Mouse (Mus musculus) stomach, embryonic 16.5 days (tissue): ENCODE data around the gene Dapp1. TPM values are rescaled to one million over a fixed set of nuclear protein-coding genes. Genes with fewer than 3 reads are reported as not detected.

Source experiments
- ATAC-seq: fragments of 200-750 bp; cut with Nextera tagmentation; 2 replicates; pipeline ENCODE4 v1.8.0; 2017; ENCODE audit warnings: moderate number of reproducible peaks, moderate TSS enrichment; ENCODE audit not compliant: insufficient read depth, low FRiP score
- H3K27ac ChIP-seq: fragments of 300-500 bp; sonication (generic); 2 replicates; pipeline ENCODE4 v1.5.1; 2014; ENCODE audit warnings: low read length
- H3K27me3 ChIP-seq: fragments of 300-500 bp; sonication (generic); 2 replicates; pipeline ENCODE4 v1.6.1; 2014; ENCODE audit warnings: low read length, control low read depth, mixed read lengths; ENCODE audit not compliant: control insufficient read depth, insufficient read depth
- H3K36me3 ChIP-seq: fragments of 300-500 bp; sonication (generic); 2 replicates; pipeline ENCODE4 v1.6.1; 2014; ENCODE audit warnings: low read length; ENCODE audit not compliant: control insufficient read depth, insufficient read depth
- H3K4me1 ChIP-seq: fragments of 300-500 bp; sonication (generic); 2 replicates; pipeline ENCODE4 v1.6.1; 2014; ENCODE audit warnings: low read length, control low read depth, mixed read lengths; ENCODE audit not compliant: control insufficient read depth, insufficient read depth
- H3K4me2 ChIP-seq: fragments of 300-500 bp; sonication (generic); 2 replicates; pipeline ENCODE4 v1.6.1; 2014; ENCODE audit warnings: low read depth, low read length, mixed read lengths
- H3K4me3 ChIP-seq: fragments of 300-500 bp; sonication (generic); replicated peaks from 2 replicates; pipeline ENCODE4 v1.5.1; 2014; ENCODE audit warnings: mild to moderate bottlenecking, low read length
- H3K9ac ChIP-seq: fragments of 300-500 bp; sonication (generic); 2 replicates; pipeline ENCODE4 v1.6.1; 2014; ENCODE audit warnings: low read length
- H3K9me3 ChIP-seq: fragments of 300-500 bp; sonication (generic); replicated peaks from 2 replicates; pipeline ENCODE4 v1.6.1; 2016; ENCODE audit warnings: low read length, control low read depth; ENCODE audit not compliant: control insufficient read depth
- whole genome bisulfite sequencing: fragments of 180-500 bp; shearing (Covaris S2); extraction: QIAGEN DNeasy Blood & Tissue Kit; methylation state at CpG from one replicate; pipeline ENCODE4 v1.1.7; 2014; 5-methylcytosine and 5-hydroxymethylcytosine counted together
- polyA plus RNA-seq: library from polyadenylated mRNA; unstranded; fragments of >200 nt; fragmentation: Nextera tagmentation; extraction: Ambion mirVana; gene quantifications from 2 replicates; pipeline ENCODE4 v1.2.1, GENCODE M21; 2015

Dapp1 gene
- polyA plus RNA-seq, 1 experiment from 2014 or later, result 18.0 TPM

DNA sequence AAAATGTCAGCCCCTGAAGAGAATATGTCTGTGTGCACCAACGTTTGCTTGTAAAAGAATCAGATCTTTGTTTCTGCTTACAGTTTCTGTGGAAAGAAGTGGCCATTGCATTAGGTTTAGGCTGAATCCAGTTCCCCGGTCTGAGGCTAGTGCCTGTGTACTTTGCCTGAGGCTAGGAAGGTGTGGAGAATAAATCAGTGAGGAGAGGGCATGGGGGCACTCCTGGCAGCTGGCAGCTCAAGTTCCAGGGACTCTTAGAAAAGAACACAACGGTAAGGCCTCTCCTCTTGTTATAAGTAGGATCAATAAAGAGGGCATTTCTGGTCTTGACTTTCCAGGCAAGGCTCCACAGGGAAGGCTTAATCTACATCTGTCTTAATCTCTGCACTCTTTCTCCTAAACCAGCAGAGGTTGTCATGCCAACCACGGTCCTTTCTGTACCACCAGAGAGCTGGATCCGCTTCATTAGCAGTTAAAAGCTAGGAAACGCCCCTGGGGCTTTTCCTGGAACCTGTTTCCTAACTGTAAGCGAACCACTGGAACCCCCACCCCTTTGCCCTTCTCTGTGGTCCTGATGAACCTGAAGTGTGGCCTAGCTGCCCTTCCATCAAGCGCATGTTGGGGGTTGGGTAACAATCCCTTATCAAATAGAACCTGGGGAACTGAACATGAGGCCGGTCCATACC lies 4.3 kb downstream of the Dapp1 start:
- H3K9me3 ChIP-seq, result no peaks in the 10 kb centered on the region
- H3K9ac ChIP-seq, result no peak overlapping the region
- no peak overlapping the region for H3K4me3 ChIP-seq
- no peak for ATAC-seq
- no peak overlapping the region for H3K27ac ChIP-seq
- H3K36me3 ChIP-seq, result no peaks in the 10 kb centered on the region
- WGBS, result 56% methylated on average over 9 of the region's 9 CpGs
- H3K27me3 ChIP-seq, result no peaks in the 10 kb centered on the region
- peaks cover 7% of the 10 kb centered on the region; the same call in 1 of the 2 replicates for H3K4me1 ChIP-seq
- no peak overlapping the region for H3K4me2 ChIP-seq

DNA sequence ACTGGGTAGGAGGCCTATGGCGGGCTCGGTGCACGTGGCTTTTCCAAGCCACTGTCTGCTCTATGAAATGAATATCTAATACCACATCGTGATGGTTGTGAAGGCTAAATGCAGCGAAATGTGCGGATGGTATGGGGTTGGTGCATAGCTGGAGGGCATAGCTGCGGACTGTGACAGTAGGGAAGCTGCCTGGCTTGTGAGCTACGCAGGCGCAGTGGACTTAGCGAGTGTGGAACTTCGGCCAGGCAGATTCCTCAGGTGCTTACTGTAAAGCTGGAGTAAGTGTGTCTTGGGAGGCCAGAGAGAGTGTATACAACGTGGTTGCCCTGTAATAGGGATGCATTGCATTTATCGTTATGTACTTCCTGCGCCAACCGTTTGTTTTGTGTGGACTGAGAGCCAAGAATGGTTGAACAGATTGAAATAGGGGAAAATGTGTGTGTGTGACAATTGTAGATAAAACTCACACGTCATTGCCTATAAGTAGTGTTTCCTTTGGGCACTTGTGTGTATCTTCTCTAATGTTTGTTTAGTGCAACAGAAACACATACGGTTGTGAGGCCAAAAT lies 5.4 kb downstream of the Dapp1 start:
- H3K9me3 ChIP-seq, result no peaks in the 10 kb centered on the region
- no peak overlapping the region for H3K4me3 ChIP-seq
- no peaks in the 10 kb centered on the region for H3K27me3 ChIP-seq
- H3K4me2 ChIP-seq, result no peak overlapping the region
- peaks cover 7% of the 10 kb centered on the region; the same call in 1 of the 2 replicates for H3K4me1 ChIP-seq
- no peaks in the 10 kb centered on the region for H3K36me3 ChIP-seq
- no peak overlapping the region for H3K9ac ChIP-seq
- H3K27ac ChIP-seq, result no peak overlapping the region
- WGBS, result 87% methylated on average over 17 of the region's 17 CpGs
- no peak for ATAC-seq

DNA sequence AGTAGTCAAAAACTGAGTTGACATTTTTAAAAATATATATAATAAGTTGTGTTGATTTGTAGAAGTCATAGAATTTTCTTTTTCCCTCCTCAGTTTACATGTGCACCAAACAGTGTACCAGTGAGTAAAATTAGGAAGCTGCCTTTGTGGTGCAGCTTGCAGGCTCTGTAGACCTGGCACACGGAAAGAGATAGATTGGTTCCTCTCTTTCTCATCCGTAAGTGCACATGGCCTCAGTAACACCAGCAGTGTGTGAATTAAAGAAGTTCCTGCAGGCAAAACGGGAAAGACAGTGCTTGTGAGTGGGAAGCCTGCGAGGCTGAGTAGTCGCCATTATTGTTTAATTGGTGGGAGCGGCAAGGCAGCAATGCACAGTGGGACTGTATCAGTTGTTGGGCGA lies 5.9 kb downstream of the Dapp1 start:
- Histone ChIP-seq H3K36me3 (no peaks in the 10 kb centered on the region), H3K9ac (no peak overlapping the region)
- 85% methylated on average over 7 of the region's 7 CpGs for WGBS

DNA sequence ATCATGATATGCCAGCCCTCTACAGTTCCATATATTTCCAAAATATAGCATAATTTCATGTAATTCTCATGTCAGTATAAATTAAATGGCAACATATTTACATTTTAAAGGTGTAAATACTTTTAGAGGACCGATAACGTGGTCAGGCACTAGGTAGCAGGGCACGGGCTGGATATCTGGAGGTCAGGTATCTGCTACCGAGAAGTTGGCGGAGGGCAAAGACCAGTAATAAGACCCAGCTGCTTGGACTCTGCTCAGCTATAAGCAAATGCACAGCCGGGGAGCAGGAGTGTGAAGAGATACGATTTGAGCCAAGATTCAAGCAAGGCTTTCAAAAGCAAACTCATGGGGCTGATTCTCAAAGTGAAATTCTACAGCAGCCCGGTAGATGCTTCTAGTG lies 7.0 kb downstream of the Dapp1 start:
- Histone ChIP-seq H3K4me3 (no peak overlapping the region), H3K4me1 (no peaks in the 10 kb centered on the region), H3K9ac (no peak overlapping the region), H3K27ac (no peak overlapping the region), H3K36me3 (no peaks in the 10 kb centered on the region), H3K27me3 (no peaks in the 10 kb centered on the region), H3K4me2 (no peak overlapping the region), H3K9me3 (no peaks in the 10 kb centered on the region)
- ATAC-seq, result no peak
- WGBS, result 57% methylated on average over 8 of the region's 8 CpGs

More for the DNA sequence above, 5.9 kb downstream of the Dapp1 start:
- ATAC-seq, result no peak
- Histone ChIP-seq H3K9me3 (no peaks in the 10 kb centered on the region), H3K27ac (no peak overlapping the region), H3K27me3 (no peaks in the 10 kb centered on the region), H3K4me2 (no peak overlapping the region), H3K4me1 (peaks cover 5% of the 10 kb centered on the region; the same call in 1 of the 2 replicates), H3K4me3 (no peak overlapping the region)

DNA sequence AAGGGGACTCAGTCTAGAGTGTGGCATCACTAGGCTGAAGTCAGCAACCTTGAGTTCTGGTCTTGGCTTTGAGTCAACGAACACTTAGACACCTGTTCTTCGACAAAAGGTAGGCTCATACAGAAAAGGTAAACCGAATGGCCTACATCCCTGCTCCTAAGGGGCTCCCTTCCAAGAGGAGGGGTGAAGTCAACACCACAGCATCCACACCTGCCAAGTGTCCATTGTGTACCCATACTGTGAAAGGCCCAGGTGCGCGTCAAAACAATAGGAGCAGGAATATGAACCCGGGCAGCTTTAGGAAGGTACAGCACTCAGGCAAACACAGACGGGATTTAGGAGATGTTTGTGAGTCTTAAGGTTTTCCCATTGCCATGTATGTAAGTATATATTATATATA lies 8.4 kb downstream of the Dapp1 start:
- no peak for ATAC-seq
- no peak overlapping the region for H3K4me3 ChIP-seq
- H3K9me3 ChIP-seq, result no peaks in the 10 kb centered on the region
- 78% methylated on average over 7 of the region's 7 CpGs for WGBS
- no peaks in the 10 kb centered on the region for H3K36me3 ChIP-seq
- H3K27ac ChIP-seq, result peak overlapping the region; percentile 77; the same call in 1 of the 2 replicates
- H3K4me1 ChIP-seq, result peaks cover 5% of the 10 kb centered on the region; the same call in 1 of the 2 replicates
- H3K9ac ChIP-seq, result no peak overlapping the region
- no peak overlapping the region for H3K4me2 ChIP-seq
- no peaks in the 10 kb centered on the region for H3K27me3 ChIP-seq

DNA sequence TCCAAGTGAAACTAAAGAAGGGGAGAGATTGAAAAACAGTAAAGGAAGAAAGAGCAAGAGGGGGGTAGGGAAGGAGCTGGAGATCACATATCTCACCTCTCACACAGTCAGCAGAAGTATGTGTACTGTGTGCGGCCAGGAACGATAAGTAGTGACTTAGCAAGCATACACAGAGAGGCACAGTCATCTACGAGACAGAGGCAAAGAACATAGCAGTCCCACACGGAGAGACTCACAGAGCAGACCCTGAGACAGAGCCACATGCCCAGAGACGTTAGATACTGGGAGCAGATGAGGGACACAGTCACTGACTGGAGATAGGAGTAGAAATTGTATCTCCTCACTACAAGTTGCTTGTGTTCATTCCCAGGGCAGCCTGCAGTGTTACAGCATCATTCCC lies 9.1 kb downstream of the Dapp1 start:
- ATAC-seq, result peak; percentile 90
- Histone ChIP-seq H3K4me3 (no peak overlapping the region), H3K27ac (peak overlapping the region; percentile 77), H3K36me3 (no peaks in the 10 kb centered on the region), H3K4me1 (peaks cover 8% of the 10 kb centered on the region; the same call in 1 of the 2 replicates), H3K4me2 (no peak overlapping the region), H3K9me3 (no peaks in the 10 kb centered on the region), H3K9ac (no peak overlapping the region), H3K27me3 (no peaks in the 10 kb centered on the region)
- WGBS, result 74% methylated on average over 5 of the region's 5 CpGs

DNA sequence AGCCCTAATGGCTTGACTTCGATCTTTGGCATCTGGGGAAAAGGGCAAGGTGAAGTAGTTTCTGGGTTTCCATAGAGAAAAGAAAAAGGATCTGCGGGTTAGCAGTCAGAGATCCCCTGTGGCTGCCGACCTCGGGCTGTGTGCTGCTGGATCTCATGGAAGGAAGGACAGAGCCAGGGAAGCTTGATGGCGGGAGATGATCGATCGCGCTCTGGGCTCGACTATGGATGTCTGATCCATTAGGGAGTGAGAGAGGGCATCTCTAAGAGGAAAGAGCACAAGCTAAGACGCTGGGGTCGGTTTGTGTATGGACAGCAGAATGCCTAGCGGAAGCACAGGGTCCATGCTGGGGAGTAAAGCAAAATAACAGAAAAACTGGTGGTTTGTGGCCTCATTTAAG lies 11.4 kb downstream of the Dapp1 start:
- H3K27ac ChIP-seq, result no peak overlapping the region

DNA sequence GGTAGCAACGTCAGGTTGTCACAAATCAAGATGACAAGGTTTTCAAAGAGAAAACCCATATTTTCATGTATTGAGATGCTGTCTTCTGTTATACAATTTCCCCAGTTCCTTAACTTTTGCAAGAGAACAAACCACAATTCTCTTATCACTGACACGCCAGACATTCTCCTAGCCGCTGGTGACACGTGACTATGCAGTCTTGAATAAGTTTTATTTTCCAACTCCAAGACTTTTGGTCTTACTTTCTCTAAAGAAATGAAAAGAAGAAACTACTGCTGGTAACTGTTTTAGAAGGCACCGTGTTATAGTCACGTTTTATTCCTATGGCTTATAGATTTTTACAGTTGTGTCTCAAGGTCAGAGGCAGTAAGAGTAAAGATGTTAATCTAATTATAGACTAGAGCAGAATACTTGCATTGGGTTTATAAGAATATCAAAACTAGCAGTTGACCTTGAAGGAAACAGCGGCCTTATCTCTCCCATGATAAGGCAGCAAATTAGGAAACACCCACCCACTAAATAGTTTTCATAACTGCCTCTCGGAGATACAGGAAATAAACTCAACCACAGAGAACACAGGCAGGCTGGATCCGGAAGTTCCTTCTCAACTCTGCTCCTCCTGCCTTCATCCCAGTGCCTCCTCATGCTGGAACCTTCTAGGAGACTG lies 12.4 kb downstream of the Dapp1 start:
- H3K4me1 ChIP-seq, result peaks cover 8% of the 10 kb centered on the region; the same call in 1 of the 2 replicates
- H3K4me2 ChIP-seq, result peak overlapping the region; percentile 1; the same call in 1 of the 2 replicates
- WGBS, result 61% methylated on average over 9 of the region's 9 CpGs
- no peak; the same call in 1 of the 2 replicates for ATAC-seq
- H3K27ac ChIP-seq, result no peak overlapping the region; the same call in 1 of the 2 replicates
- H3K36me3 ChIP-seq, result no peaks in the 10 kb centered on the region
- H3K9me3 ChIP-seq, result no peaks in the 10 kb centered on the region
- H3K27me3 ChIP-seq, result no peaks in the 10 kb centered on the region
- no peak overlapping the region for H3K4me3 ChIP-seq
- no peak overlapping the region for H3K9ac ChIP-seq

More for the DNA sequence above, 11.4 kb downstream of the Dapp1 start:
- Histone ChIP-seq H3K9me3 (no peaks in the 10 kb centered on the region), H3K4me2 (0 out of 2 replicates have a peak overlapping the region, but pooled peaks have one; percentile 15), H3K4me3 (no peak overlapping the region), H3K36me3 (no peaks in the 10 kb centered on the region), H3K9ac (no peak overlapping the region), H3K4me1 (peaks cover 8% of the 10 kb centered on the region; the same call in 1 of the 2 replicates), H3K27me3 (no peaks in the 10 kb centered on the region)
- 53% methylated on average over 12 of the region's 12 CpGs for WGBS
- ATAC-seq, result no peak
